Mouse (Mus musculus) gastrocnemius, adult 18-20 months (tissue): Measurements from ENCODE around the gene Lalba. TPM values are rescaled to one million over a fixed set of nuclear protein-coding genes. Genes with fewer than 3 reads are reported as not detected.
"Not testable (repeated sequence)": the region's sequence is repeated elsewhere in the genome, so short reads cannot be mapped to it uniquely, and the experiment has no call there.

Experiments
- DNase-seq: peaks from one replicate; pipeline ENCODE4 v3.0.0; 2021; ENCODE audit warnings: low spot score
- microRNA-seq: library from miRNA; unstranded; fragments of <30 nt; microRNA quantifications from one replicate; pipeline ENCODE4 v1.2.0, GENCODE M21; 2021
- total RNA-seq, 2 experiments: library from RNA; stranded (reverse); gene quantifications; 2 replicates each; pipeline ENCODE4 v1.2.3; 2021

The Lalba gene
- total RNA-seq, 2 experiments from 2014 or later: not detected

DNA sequence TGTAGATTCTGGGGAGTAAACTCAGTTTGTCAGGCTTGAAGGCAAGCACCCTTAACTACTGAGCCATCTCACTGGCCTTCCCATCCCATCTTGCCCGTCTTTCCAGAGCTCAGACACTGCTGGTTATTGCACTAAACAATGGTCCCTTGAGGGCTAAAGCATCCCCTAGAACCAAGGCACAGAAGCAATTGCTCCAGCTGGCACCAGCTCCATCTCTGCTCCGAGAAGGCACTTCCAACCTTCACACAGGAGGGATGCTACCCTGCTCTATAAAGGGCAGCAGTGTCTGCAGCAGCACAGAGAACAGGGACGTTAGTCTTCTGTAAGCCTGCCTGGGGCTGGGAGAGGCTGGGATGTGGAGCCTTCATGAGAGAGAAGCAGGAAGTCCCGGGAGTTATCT lies 9.6 kb upstream of the Lalba start, which contains the start of gene Olfr279:
Gene Olfr279 (plus strand): TSS at position 301 of the 400 bp plus-strand sequence.
- no peak for DNase-seq

DNA sequence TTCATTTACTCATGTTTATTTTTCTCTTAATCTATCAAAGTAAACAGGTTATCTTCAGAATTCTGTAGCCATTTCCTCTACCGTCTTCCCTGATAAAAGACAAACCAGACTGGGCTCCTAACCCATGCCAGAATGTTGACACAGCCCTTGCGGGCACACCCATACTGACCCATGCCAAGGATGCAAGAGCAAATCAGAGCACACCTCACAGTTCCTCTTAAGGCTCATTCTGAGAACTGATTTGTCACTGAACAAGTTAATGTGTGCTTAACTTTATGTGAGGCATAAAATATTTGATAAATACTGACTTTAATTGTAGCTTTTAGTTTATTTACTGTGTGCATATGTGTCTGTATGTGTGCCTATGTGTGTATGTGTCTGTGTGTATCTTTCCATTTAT lies 8.8 kb upstream of the Lalba start:
- no peak for DNase-seq

DNA sequence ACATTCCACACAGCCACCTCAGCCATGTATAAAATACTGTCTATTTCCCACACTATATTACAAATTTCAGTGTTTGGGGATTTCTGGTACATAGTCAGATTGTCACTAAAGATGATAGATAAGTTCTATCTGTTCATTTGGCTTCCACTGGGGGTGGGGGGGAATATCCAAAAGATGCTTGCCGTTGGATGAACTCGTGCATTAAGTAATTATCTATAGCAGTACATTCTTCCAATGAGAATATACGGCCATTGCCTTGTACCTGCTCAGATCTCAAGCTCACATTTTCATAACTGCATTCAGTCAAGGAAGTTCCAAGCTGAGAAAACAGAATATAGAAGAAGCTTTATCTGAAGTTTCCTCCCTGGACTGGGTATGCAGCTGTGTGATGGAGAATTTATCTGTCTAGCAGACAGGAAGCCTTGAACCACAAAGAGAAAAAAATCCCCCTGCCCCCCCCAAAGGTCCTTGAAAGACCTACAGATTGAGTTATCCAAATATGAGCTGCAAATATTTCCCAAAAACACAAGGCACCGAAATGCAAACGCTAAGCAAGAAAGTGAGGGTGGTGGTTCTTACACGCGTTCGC lies 4.0 kb upstream of the Lalba start:
- no peak for DNase-seq

DNA sequence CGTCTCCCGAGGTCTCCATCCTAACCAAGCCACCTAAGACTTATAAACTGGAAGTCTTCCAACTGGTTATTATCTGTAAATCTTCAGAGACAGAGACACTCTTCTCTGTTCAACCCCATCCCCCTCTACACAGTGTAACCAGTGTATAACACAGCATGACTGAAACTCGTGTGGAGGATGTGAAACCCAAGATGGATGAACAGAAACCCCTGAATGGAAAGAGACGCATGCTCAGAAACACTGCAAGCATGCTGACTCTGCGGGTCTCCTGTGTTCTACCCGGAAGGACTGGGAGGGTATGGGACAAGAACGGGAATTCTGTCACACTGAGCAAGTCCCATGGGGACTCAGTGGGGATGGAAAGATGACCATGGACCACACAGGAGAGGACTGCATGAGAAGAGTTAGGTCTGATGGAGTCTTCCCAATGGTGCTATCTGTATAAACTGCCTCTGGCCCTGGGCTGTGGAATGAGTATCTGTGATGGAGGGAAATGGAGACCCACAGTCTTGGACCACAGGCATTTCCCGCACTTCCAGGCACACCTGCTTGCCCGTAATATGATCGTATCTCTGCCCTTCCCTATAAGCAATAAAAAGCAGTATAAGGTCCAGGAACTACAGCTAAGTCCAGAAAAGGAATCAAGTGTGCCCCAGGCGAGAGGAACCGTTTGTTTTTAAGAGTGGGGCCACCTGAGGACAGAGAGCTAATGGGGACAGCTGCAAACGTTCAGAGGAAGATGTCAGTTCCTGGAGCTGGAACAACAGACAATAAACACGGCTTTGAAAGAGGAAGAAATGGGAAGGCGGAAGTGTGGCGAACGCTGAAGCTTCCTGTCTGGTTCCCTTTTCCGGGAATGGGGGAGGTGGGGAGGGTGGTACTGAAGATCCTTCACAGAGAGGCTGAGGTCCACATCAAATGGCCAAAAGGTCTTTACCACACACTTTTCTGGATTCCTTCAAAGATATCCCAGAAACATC lies 1.7 kb upstream of the Lalba start:
- DNase-seq: peak; percentile 32

DNA sequence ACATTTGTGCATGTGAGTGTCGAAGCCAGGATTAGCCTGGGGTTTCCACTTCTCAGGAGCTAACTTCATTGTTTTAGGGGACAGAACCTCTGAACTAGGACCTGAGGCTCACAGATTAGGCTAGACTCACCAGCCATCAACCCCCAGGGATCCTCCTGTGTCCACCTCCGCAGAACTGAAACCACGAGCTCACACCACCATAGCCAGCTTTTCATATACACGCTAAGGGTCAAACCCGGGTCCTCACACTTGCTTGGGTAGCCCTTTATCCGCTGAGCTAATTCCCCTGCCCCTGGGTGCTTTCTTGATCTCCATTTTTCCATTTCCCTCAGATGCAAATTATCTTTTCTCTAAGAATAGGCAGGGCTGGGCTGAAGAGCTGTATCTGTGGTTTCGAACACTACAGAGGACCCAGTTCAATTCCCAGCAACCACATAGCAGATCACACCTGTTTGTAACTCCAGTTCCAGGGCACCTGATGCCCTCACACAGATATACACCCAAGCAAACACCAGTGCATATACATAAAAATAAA lies 2.9 kb downstream of the Lalba start:
- DNase-seq: no peak

DNA sequence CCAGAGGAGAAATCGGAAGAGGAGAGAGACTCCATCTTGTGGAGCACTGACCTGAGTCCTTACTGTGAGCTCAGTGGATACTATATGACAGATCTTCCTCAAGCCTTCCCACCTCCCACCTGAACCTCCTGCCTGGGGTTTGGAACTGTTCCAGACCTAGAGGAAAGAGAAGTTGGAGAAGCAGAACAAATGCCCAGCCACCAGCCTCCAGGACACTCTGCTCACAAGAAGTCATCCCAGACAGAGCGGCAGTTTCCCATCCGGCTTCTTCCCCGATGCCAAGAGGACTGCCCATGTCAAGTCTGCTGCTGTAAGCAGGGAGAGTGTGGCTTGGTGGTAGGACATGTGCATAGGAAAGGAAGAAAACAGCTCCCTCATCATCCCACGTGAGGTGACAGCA lies 6.2 kb downstream of the Lalba start:
- DNase-seq: no peak

DNA sequence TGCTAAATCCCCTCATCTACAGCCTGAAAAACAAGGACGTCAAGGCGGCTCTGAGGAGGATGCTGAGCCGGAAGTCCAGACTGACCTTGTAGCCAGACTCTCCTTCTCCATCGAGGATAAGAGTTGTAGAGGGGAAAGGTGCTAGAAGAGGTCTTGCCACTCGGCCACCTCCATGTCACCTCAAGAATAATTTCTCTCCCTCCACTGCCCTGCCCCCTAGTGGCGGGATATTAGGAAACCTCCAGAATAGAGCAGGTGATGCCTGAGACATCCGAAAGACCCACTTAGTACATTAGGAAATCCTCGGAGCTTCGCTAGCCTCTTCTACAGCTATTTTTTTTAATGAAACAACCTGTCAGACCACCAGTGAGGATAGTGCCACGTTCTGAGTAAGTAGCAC lies 7.1 kb downstream of the Lalba start:
- DNase-seq: peak; percentile 47

DNA sequence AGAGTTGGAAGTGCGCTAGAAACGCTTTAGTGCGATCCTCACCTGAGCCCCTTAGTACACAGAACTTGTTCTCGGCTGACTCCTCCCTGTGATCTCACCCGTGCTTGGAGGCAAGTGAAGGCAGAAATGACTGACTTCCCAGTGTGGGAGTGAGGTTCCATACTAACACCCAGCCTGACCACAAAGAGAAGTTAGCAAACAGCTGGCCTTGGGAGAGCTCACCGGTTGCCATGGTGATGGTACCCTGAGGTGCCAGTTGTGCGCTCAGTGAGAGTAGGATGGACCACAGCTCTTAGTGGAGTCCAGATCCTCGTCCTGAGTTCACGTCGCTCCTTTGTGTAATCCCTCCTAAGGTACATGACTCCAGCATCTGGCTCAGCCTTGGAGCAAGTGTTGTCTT lies 7.6 kb downstream of the Lalba start:
- no peak for DNase-seq

DNA sequence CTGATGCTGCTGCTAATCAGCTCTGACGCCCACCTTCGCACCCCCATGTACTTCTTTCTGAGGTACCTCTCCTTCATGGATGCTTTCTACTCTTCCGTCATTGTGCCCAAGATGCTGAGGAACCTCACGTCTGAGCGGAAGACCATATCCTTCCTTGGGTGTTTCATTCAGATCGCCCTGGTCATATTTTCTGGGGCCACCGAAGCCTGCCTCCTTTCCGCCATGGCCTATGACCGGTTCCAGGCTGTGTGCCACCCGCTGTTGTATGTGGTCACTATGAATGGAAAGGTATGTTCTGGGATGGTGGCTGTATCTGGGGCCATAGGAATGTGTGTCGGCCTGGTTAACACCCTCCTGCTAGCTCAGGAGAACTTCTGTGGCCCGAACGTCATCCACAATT lies 11.0 kb downstream of the Lalba start:
- no peak for DNase-seq

DNA sequence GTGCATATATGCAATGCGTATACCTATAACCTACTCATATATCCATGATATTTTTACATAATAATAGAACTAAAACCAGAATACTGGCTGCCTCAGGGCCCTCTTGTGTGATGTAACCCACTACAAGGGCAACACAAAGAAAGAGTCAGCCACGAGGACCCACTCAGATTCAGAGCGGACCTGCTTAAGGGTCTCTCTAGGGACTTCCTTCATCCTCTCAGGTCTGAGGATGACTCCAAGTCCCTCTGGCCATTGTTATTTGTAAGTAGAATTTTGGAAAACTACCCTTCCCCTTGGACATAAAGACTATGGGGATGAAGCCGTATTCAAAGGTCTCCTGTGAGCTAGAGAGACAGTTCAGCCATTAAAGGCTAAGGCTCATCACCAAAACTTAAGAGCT lies 12.9 kb downstream of the Lalba start, which contains the start of gene OR5BS1P:
Gene OR5BS1P (plus strand): TSS at position 301 of the 400 bp plus-strand sequence.
- no peak for DNase-seq

DNA sequence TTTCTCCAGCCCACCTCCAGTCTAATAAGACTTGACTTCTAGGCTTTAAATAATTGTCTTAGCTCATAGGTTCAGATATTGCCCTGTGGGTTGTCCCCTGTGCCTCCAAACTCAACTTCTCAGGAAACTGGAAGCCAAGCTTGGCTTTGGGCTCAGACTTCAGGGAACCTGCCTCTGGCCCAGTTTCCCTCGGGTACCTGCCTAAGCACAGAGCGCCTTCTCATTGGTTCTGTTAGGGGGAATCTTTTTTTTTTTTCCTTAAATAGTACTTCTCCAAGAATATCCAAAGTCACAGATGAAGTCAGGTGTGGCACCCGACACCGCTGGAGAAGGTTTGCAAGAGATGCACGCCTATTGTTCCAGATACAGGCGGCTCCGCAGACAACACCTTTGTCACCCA lies 30.2 kb downstream of the Lalba start, which contains the start of gene Olfr281:
Gene Olfr281 (plus strand): TSS at position 301 of the 400 bp plus-strand sequence.
- DNase-seq: no peak

DNA sequence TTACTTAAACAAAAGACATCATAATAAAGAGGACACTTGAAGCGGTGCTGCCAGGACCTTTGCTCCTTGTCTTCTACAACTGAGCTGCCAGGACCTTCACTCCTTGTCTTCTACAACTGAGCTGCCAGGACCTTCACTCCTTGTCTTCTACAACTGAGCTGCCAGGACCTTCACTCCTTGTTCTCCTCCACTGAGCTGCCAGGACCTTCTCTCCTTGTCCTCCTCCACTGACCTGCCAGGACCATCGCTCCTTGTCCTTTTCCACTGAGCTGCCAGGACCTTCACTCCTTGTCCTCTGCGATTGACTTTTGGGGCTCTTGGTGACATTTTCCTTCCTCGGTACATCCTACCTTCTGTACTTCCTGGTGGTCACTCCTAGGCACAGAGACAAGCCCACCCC lies 34.0 kb downstream of the Lalba start:
- DNase-seq: no peak

DNA sequence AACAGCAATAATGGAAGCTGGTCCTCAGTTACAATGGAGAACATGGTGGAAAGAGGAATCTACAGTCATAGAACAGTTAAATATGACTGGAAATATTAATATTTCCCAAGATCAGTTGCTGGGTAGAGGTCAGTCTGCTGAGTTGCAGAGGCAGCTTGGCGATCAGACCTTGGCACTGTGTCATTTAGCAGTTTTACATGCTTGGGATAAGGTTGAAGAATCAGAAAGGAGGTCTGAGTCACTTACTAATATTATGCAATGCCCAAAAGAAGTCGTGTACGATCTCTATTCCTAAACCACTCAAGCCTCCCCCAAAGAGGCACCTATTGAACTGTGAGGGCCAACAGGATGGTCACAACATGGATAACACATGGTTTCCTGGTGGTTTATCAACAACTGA lies 38.0 kb downstream of the Lalba start:
- DNase-seq: no peak

DNA sequence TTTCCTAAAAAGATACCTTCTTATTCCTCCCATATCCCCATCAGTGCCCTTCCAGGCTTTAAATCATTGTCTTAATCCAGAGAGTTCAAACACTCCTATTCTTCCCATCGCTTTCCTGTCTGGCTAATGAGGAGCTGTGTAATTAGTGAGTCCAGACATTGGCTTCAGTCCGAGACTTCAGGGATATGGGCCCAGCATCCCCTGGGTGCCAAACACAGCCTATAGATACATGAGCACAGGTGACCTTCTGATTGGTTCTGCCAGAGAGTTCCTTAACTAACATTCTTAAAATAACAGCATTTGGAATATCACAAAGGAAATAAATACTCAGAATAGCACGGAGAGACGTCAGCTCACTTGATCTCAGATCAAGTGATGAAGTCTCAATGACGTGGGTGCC lies 51.6 kb downstream of the Lalba start, which contains the start of gene Olfr282:
Gene Olfr282 (plus strand): TSS at position 301 of the 400 bp plus-strand sequence.
- not testable (repeated sequence) for DNase-seq

Small RNA genes within 50 kb of the gene (microRNA-seq; reads per million reads assigned to microRNA genes)
- 10.6 reads per million, percentile 25 among the genes with 10 or more reads in this experiment for gene Mir1291

Other genes starting within 250 kb of the Lalba start
- not detected for gene Olfr286, start 248.3 kb downstream of the Lalba start, total RNA-seq
- gene H1fnt, start 225.4 kb downstream of the Lalba start, total RNA-seq: not detected
- gene Zfp641, start 186.6 kb downstream of the Lalba start, total RNA-seq: 10 to 100 TPM in 1 of 2 experiments, 1 to 10 TPM in 1; 9.5 to 14.4 TPM
- not detected for gene Olfr285, start 165.4 kb downstream of the Lalba start, total RNA-seq
- gene Olfr284, start 141.7 kb downstream of the Lalba start, total RNA-seq: not detected
- not detected for gene Olfr283, start 101.8 kb downstream of the Lalba start, total RNA-seq
- gene Olfr282, start 51.5 kb downstream of the Lalba start, total RNA-seq: not detected
- gene Olfr281, start 30.1 kb downstream of the Lalba start, total RNA-seq: not detected
- not detected for gene OR5BS1P, start 12.8 kb downstream of the Lalba start, total RNA-seq
- gene Olfr279, start 9.7 kb upstream of the Lalba start, total RNA-seq: not detected
- gene Kansl2, start 51.5 kb upstream of the Lalba start, total RNA-seq: 10 to 100 TPM; 60.8 to 60.9 TPM
- gene Ccnt1, start 88.2 kb upstream of the Lalba start, total RNA-seq: 10 to 100 TPM; 21.1 to 24.3 TPM
- under 1 TPM in 1 of 2 experiments, not detected in 1; 0.91 TPM for gene 4930415O20Rik, start 88.3 kb upstream of the Lalba start, total RNA-seq
- 10 to 100 TPM; 14.3 to 17.9 TPM for gene Adcy6, start 127.4 kb upstream of the Lalba start, total RNA-seq
- gene Cacnb3, start 148.1 kb upstream of the Lalba start, total RNA-seq: under 1 TPM; 0.64 to 0.85 TPM
- 10 to 100 TPM; 65.7 to 83.1 TPM for gene Ddx23, start 180.2 kb upstream of the Lalba start, total RNA-seq
- 1 to 10 TPM; 2.8 to 3.2 TPM for gene Rnd1, start 194.7 kb upstream of the Lalba start, total RNA-seq
- not detected for gene Ccdc65, start 225.5 kb upstream of the Lalba start, total RNA-seq
- gene Fkbp11, start 245.5 kb upstream of the Lalba start, total RNA-seq: 1 to 10 TPM in 1 of 2 experiments, under 1 TPM in 1; 0.80 to 1.1 TPM